In the genomic region with DNA sequence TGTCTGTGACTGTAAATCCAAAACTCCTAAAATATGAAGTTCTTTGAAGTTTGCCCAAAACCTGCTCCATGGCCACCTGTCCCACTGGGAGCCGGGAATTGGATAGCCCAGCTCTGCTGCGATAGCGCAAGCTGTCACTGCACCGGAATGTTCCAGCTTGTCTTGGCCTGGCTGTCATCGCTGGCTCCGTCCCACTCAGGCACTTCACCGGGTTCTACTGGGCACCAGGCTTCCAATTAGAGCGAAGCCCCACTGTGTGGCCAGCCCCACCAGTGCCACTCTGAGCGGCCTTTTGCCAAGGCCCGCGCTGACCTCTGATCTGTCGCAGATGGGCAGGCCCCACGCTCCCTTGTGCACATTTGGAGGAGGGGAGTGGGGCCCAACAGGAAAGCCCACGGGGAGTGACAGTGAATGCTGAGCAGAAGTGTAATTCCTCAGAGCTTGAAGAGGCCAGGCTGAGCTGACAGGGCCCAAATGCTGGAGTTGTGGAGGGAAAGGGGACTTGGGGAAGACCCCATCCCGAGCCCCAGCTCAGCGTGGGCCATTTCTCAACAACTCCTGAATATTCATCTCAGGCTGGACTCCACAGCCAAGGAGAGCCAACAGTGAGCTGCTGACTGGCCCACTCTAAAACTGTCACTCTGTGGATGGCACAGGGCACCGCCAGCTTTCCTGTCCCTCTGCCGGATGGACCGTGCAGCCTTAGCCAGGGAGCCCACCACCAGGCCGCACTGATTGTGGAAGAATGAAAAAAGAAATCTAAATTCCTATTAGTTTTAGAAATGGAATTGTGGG, we compare ENCODE assay signal across 8 mouse cellular contexts.
DNase-seq lines count a peak whose midpoint lies in the region; ATAC-seq lines count a peak whose summit lies in the region.

No protein-coding gene starts in this region.

- peaks cover 51% of the 10 kb centered on the region for H3K4me1 ChIP-seq in hindbrain, embryonic 10.5 days (replicated peaks)
- peaks cover 11% of the 10 kb centered on the region; the same call in 1 of the 2 replicates for H3K4me1 ChIP-seq in hindbrain, embryonic 11.5 days (replicated peaks; ENCODE audit: control insufficient read depth, insufficient read depth, low read length)
- peaks cover 21% of the 10 kb centered on the region for H3K4me1 ChIP-seq in embryonic facial prominence, embryonic 14.5 days (ENCODE audit: control insufficient read depth, insufficient read depth, low read length)
- H3K4me1 ChIP-seq in heart, embryonic 10.5 days, result peaks cover 47% of the 10 kb centered on the region
- peaks cover 28% of the 10 kb centered on the region for H3K4me1 ChIP-seq in kidney, embryonic 16.5 days (ENCODE audit: insufficient read depth, low read length)

- H3K27ac ChIP-seq in hindbrain, embryonic 10.5 days, result peak overlapping the region; percentile 68
- H3K27ac ChIP-seq in hindbrain, embryonic 11.5 days (ENCODE audit: low read depth, low read length), result no peak overlapping the region
- H3K27ac ChIP-seq in embryonic facial prominence, embryonic 14.5 days (replicated peaks; ENCODE audit: low read depth, low read length), result peak overlapping the region; percentile 11
- peak overlapping the region; percentile 73 for H3K27ac ChIP-seq in heart, embryonic 10.5 days
- H3K27ac ChIP-seq in kidney, embryonic 16.5 days (ENCODE audit: low read length), result no peak overlapping the region

- DNase-seq in hindbrain, embryonic 10.5 days (ENCODE audit: low spot score), result no peak
- no peak for DNase-seq in hindbrain, embryonic 11.5 days (ENCODE audit: low spot score)
- no peak for DNase-seq in embryonic facial prominence, embryonic 14.5 days (ENCODE audit: low spot score)
- peak; percentile 81 for DNase-seq in heart, embryonic 10.5 days (ENCODE audit: low spot score)
- DNase-seq in layer of hippocampus, postnatal 36 days, result peak; percentile 68 to 73
- no peak for DNase-seq in urinary bladder, postnatal 4 days (ENCODE audit: low spot score in 2 of 2)
- DNase-seq in kidney, adult 9 months, result no peak

- ATAC-seq in hindbrain, embryonic 11.5 days (ENCODE audit: low FRiP score), result no peak
- ATAC-seq in embryonic facial prominence, embryonic 14.5 days (ENCODE audit: low read depth), result no peak
- no peak for ATAC-seq in kidney, embryonic 16.5 days (ENCODE audit: low FRiP score, low TSS enrichment)

- peaks cover 5% of the 10 kb centered on the region; the same call in 1 of the 2 replicates for H3K27me3 ChIP-seq in hindbrain, embryonic 10.5 days (ENCODE audit: insufficient read depth, poor library complexity, severe bottlenecking)
- no peaks in the 10 kb centered on the region; the same call in 1 of the 2 replicates for H3K27me3 ChIP-seq in hindbrain, embryonic 11.5 days (ENCODE audit: control insufficient read depth, insufficient read depth, low read length)
- H3K27me3 ChIP-seq in embryonic facial prominence, embryonic 14.5 days (replicated peaks; ENCODE audit: control insufficient read depth, insufficient read depth, low read length), result no peaks in the 10 kb centered on the region
- H3K27me3 ChIP-seq in heart, embryonic 10.5 days (ENCODE audit: insufficient read depth, poor library complexity, severe bottlenecking), result peaks cover 3% of the 10 kb centered on the region; the same call in 1 of the 2 replicates
- H3K27me3 ChIP-seq in kidney, embryonic 16.5 days (ENCODE audit: insufficient read depth, low read length), result no peaks in the 10 kb centered on the region

- H3K9ac ChIP-seq in hindbrain, embryonic 11.5 days (ENCODE audit: low read depth, low read length), result no peak overlapping the region
- H3K9ac ChIP-seq in embryonic facial prominence, embryonic 14.5 days (ENCODE audit: low read depth, low read length), result no peak overlapping the region
- no peak overlapping the region for H3K9ac ChIP-seq in kidney, embryonic 16.5 days (replicated peaks; ENCODE audit: low read length)

- no peak overlapping the region for H3K4me3 ChIP-seq in hindbrain, embryonic 10.5 days
- no peak overlapping the region for H3K4me3 ChIP-seq in hindbrain, embryonic 11.5 days (ENCODE audit: low read depth, low read length)
- no peak overlapping the region for H3K4me3 ChIP-seq in embryonic facial prominence, embryonic 14.5 days (ENCODE audit: low read depth, low read length)
- H3K4me3 ChIP-seq in heart, embryonic 10.5 days, result no peak overlapping the region
- H3K4me3 ChIP-seq in kidney, embryonic 16.5 days (ENCODE audit: low read length), result no peak overlapping the region

- H3K9me3 ChIP-seq in hindbrain, embryonic 10.5 days, result peaks cover 7% of the 10 kb centered on the region; the same call in 1 of the 2 replicates
- no peaks in the 10 kb centered on the region for H3K9me3 ChIP-seq in hindbrain, embryonic 11.5 days (ENCODE audit: control insufficient read depth, low read length)
- H3K9me3 ChIP-seq in embryonic facial prominence, embryonic 14.5 days (ENCODE audit: control insufficient read depth, low read length), result no peaks in the 10 kb centered on the region
- H3K9me3 ChIP-seq in heart, embryonic 10.5 days, result no peaks in the 10 kb centered on the region
- H3K9me3 ChIP-seq in kidney, embryonic 16.5 days (ENCODE audit: low read length), result no peaks in the 10 kb centered on the region

- peaks cover 17% of the 10 kb centered on the region for H3K36me3 ChIP-seq in hindbrain, embryonic 10.5 days
- H3K36me3 ChIP-seq in hindbrain, embryonic 11.5 days (ENCODE audit: control insufficient read depth, insufficient read depth, low read length), result no peaks in the 10 kb centered on the region
- H3K36me3 ChIP-seq in embryonic facial prominence, embryonic 14.5 days (ENCODE audit: control insufficient read depth, insufficient read depth, low read length), result 0 out of 2 replicates have a peak, but pooled peaks cover 4% of the 10 kb centered on the region
- peaks cover 17% of the 10 kb centered on the region for H3K36me3 ChIP-seq in heart, embryonic 10.5 days
- peaks cover 10% of the 10 kb centered on the region for H3K36me3 ChIP-seq in kidney, embryonic 16.5 days (ENCODE audit: insufficient read depth, low read length)

- 78% methylated on average over 20 of the region's 20 CpGs for WGBS in hindbrain, embryonic 10.5 days
- 74% methylated on average over 20 of the region's 20 CpGs for WGBS in hindbrain, embryonic 11.5 days
- WGBS in embryonic facial prominence, embryonic 14.5 days, result 75% methylated on average over 20 of the region's 20 CpGs
- WGBS in heart, embryonic 10.5 days, result 69% methylated on average over 20 of the region's 20 CpGs
- 80% methylated on average over 20 of the region's 20 CpGs for WGBS in kidney, embryonic 16.5 days

- H3K4me2 ChIP-seq in hindbrain, embryonic 11.5 days (replicated peaks; ENCODE audit: low read depth, low read length), result no peak overlapping the region
- H3K4me2 ChIP-seq in embryonic facial prominence, embryonic 14.5 days (ENCODE audit: low read depth, low read length), result no peak overlapping the region
- H3K4me2 ChIP-seq in kidney, embryonic 16.5 days (replicated peaks; ENCODE audit: low read depth, low read length), result no peak overlapping the region

Comparison
In these comparisons a context has a peak if more than half of its experiments do, and no peak if none do; other contexts are left out.
1. H3K27ac ChIP-seq: peak in hindbrain, embryonic 10.5 days (single experiment), embryonic facial prominence, embryonic 14.5 days (single experiment) and heart, embryonic 10.5 days (single experiment); none in hindbrain, embryonic 11.5 days (single experiment) and kidney, embryonic 16.5 days (single experiment).
2. DNase-seq: peak in heart, embryonic 10.5 days (single experiment) and layer of hippocampus, postnatal 36 days (2 of 2); none in hindbrain, embryonic 10.5 days (single experiment), hindbrain, embryonic 11.5 days (single experiment), embryonic facial prominence, embryonic 14.5 days (single experiment), urinary bladder, postnatal 4 days (0 of 2) and kidney, adult 9 months (single experiment).